Mouse (Mus musculus): ENCODE measurements around the gene Vmn1r90. TPM values are rescaled to one million over a fixed set of nuclear protein-coding genes. Genes with fewer than 3 reads are reported as not detected.
"Not testable (repeated sequence)": the region's sequence is repeated elsewhere in the genome, so short reads cannot be mapped to it uniquely, and the experiment has no call there.

The Vmn1r90 gene
- 0.30 and 0.61 TPM in 2 replicates for polyA plus RNA-seq (2014; fragmentation: Nextera tagmentation; extraction: Ambion mirVana)

- 51% methylated on average over 1 of the region's 1 CpGs for WGBS
- Histone ChIP-seq H3K9me3 (ENCODE audit: low read depth, low read length) (no peaks in the 10 kb centered on the region), H3K4me3 (ENCODE audit: low read depth, low read length) (no peak within 1 kb of the TSS), H3K4me1 (ENCODE audit: insufficient read depth) (no peaks in the 10 kb centered on the region), H3K9ac (no peak within 1 kb of the TSS), H3K4me2 (no peak within 1 kb of the TSS), H3K27me3 (ENCODE audit: insufficient read depth, low read length) (no peaks in the 10 kb centered on the region), H3K27ac (ENCODE audit: low read depth) (no peak within 1 kb of the TSS), H3K36me3 (ENCODE audit: insufficient read depth) (no peaks in the 10 kb centered on the region)
- no peak for DNase-seq
- TF ChIP-seq CTCF (IDR thresholded peaks at IDR 0.05; ENCODE audit: low read depth): no peak
- no peak for ATAC-seq (ENCODE audit: insufficient read depth)
Observed at GRCm38 (mm10) chr7:14563406-14563805, at the start of gene Vmn1r90. Vmn1r90 (minus strand) TSS chr7:14563506.

- H3K27ac ChIP-seq (ENCODE audit: low read depth); H3K9ac ChIP-seq; H3K36me3 ChIP-seq (ENCODE audit: insufficient read depth); H3K4me1 ChIP-seq (ENCODE audit: insufficient read depth); ATAC-seq (ENCODE audit: insufficient read depth); H3K9me3 ChIP-seq (ENCODE audit: low read depth, low read length); H3K27me3 ChIP-seq (ENCODE audit: insufficient read depth, low read length); H3K4me2 ChIP-seq; H3K4me3 ChIP-seq (ENCODE audit: low read depth, low read length): not testable (repeated sequence)
- DNase-seq: peak; percentile 4
- TF ChIP-seq CTCF (IDR thresholded peaks at IDR 0.05; ENCODE audit: low read depth): peak; percentile 46
- WGBS: 62% methylated on average over 8 of the region's 8 CpGs
Observed at GRCm38 (mm10) chr7:14593009-14593408, 29.7 kb upstream of the Vmn1r90 start.

GRCm38 (mm10) chr7:14552284-14552683 is 11.0 kb downstream of the Vmn1r90 start:
- DNase-seq (no peak), ATAC-seq (ENCODE audit: insufficient read depth) (no peak)
- no peak overlapping the region for H3K4me2 ChIP-seq
- 0 out of 2 replicates have a peak, but pooled peaks cover 3% of the 10 kb centered on the region for H3K9me3 ChIP-seq (ENCODE audit: low read depth, low read length)
- no peak overlapping the region for H3K4me3 ChIP-seq (ENCODE audit: low read depth, low read length)
- H3K27me3 ChIP-seq (ENCODE audit: insufficient read depth, low read length): no peaks in the 10 kb centered on the region
- H3K4me1 ChIP-seq (ENCODE audit: insufficient read depth): no peaks in the 10 kb centered on the region
- no peak for TF ChIP-seq CTCF (IDR thresholded peaks at IDR 0.05; ENCODE audit: low read depth)
- no peaks in the 10 kb centered on the region for H3K36me3 ChIP-seq (ENCODE audit: insufficient read depth)
- WGBS: 90% methylated on average over 1 of the region's 1 CpGs
- H3K27ac ChIP-seq (ENCODE audit: low read depth): no peak overlapping the region
- H3K9ac ChIP-seq: no peak overlapping the region

GRCm38 (mm10) chr7:14525280-14525679 is 38.0 kb downstream of the Vmn1r90 start:
- Histone ChIP-seq H3K4me3 (ENCODE audit: low read depth, low read length) (no peak overlapping the region), H3K4me2 (no peak overlapping the region), H3K9me3 (ENCODE audit: low read depth, low read length) (peaks cover 4% of the 10 kb centered on the region; the same call in 1 of the 2 replicates), H3K27ac (ENCODE audit: low read depth) (no peak overlapping the region), H3K4me1 (ENCODE audit: insufficient read depth) (no peaks in the 10 kb centered on the region), H3K27me3 (ENCODE audit: insufficient read depth, low read length) (no peaks in the 10 kb centered on the region), H3K9ac (no peak overlapping the region), H3K36me3 (ENCODE audit: insufficient read depth) (no peaks in the 10 kb centered on the region)
- 46% methylated on average over 1 of the region's 1 CpGs for WGBS
- no peak for ATAC-seq (ENCODE audit: insufficient read depth)
- DNase-seq: no peak
- no peak for TF ChIP-seq CTCF (IDR thresholded peaks at IDR 0.05; ENCODE audit: low read depth)

DNA sequence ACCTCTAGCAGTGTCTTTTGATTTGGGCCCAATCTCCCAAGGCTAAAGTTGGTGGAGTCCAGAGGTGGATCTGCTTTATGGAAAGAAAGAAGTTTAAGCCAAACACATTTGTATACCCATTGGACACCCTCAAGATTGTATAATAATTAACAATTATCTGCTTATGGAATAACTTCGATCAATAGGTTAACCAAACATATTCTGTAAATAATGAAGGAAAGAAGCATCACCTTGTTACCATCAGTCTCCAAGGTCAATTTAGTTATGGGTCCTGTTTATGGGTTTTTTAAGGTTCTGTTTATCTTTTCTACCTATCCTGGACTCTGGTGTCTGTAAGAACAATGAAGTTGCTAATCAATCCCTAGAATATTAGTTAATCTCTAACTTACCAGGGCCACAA is 40.7 kb downstream of the Vmn1r90 start:
- ATAC-seq (ENCODE audit: insufficient read depth) (no peak), DNase-seq (no peak)
- no peaks in the 10 kb centered on the region for H3K4me1 ChIP-seq (ENCODE audit: insufficient read depth)
- H3K36me3 ChIP-seq (ENCODE audit: insufficient read depth): no peaks in the 10 kb centered on the region
- no peak overlapping the region for H3K4me2 ChIP-seq
- no peak for TF ChIP-seq CTCF (IDR thresholded peaks at IDR 0.05; ENCODE audit: low read depth)
- whole genome bisulfite sequencing: 64% methylated on average over 1 of the region's 1 CpGs
- H3K9me3 ChIP-seq (ENCODE audit: low read depth, low read length): peaks cover 1% of the 10 kb centered on the region; the same call in 1 of the 2 replicates
- H3K27ac ChIP-seq (ENCODE audit: low read depth): no peak overlapping the region
- H3K4me3 ChIP-seq (ENCODE audit: low read depth, low read length): no peak overlapping the region
- no peaks in the 10 kb centered on the region for H3K27me3 ChIP-seq (ENCODE audit: insufficient read depth, low read length)
- H3K9ac ChIP-seq: no peak overlapping the region

- Histone ChIP-seq H3K27ac (ENCODE audit: low read depth) (no peak overlapping the region), H3K4me1 (ENCODE audit: insufficient read depth) (no peaks in the 10 kb centered on the region), H3K36me3 (ENCODE audit: insufficient read depth) (no peaks in the 10 kb centered on the region), H3K27me3 (ENCODE audit: insufficient read depth, low read length) (no peaks in the 10 kb centered on the region), H3K4me3 (ENCODE audit: low read depth, low read length) (no peak overlapping the region), H3K9ac (no peak overlapping the region), H3K9me3 (ENCODE audit: low read depth, low read length) (peaks cover 4% of the 10 kb centered on the region; the same call in 1 of the 2 replicates), H3K4me2 (no peak overlapping the region)
- TF ChIP-seq CTCF (IDR thresholded peaks at IDR 0.05; ENCODE audit: low read depth): no peak
- WGBS: 62% methylated on average over 3 of the region's 3 CpGs
- DNase-seq: no peak
- no peak for ATAC-seq (ENCODE audit: insufficient read depth)
Observed at GRCm38 (mm10) chr7:14518301-14518700, 45.0 kb downstream of the Vmn1r90 start.

Other genes starting within 250 kb of the Vmn1r90 start
- not detected in 2 replicates for gene Obox8, start 229.9 kb downstream of the Vmn1r90 start, polyA plus RNA-seq (2014; fragmentation: Nextera tagmentation; extraction: Ambion mirVana)
- gene Sult2a8, start 116.7 kb downstream of the Vmn1r90 start, polyA plus RNA-seq (2014; fragmentation: Nextera tagmentation; extraction: Ambion mirVana): not detected in 2 replicates
- gene Sult2a7, start 69.3 kb downstream of the Vmn1r90 start, polyA plus RNA-seq (2014; fragmentation: Nextera tagmentation; extraction: Ambion mirVana): not detected in 2 replicates
- gene Obox7, start 96.0 kb upstream of the Vmn1r90 start, polyA plus RNA-seq (2014; fragmentation: Nextera tagmentation; extraction: Ambion mirVana): not detected in 2 replicates